Mouse (Mus musculus) fat pad, adult 2 months (tissue): ENCODE data around the gene Mcat.

Experiments used
- DNase-seq: peaks from one replicate; pipeline ENCODE4 v3.0.0-alpha.2; 2011; ENCODE audit warnings: low read depth, low spot score; ENCODE audit errors: extremely low read depth

Gene Mcat

DNA sequence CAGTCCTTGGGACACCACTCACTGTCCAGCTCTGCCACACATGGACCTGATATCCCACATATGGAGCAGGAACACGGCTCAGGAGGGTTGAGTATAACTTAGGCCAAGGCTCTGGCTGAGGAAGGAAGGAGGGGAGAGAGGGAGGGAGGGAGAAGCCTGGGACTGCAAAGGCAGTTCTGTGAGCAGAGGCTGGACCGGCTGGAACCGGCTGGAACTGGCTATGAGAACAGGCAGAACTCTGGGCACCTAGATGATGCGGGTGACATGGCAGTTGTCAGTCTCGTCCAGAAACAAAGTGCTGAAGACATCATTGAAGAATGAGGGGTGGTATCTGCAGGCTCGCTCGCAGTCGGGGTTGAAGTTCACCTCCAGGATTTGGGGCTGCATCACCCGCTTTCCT, 13.1 kb upstream of the Mcat start:
- DNase-seq, result no peak

DNA sequence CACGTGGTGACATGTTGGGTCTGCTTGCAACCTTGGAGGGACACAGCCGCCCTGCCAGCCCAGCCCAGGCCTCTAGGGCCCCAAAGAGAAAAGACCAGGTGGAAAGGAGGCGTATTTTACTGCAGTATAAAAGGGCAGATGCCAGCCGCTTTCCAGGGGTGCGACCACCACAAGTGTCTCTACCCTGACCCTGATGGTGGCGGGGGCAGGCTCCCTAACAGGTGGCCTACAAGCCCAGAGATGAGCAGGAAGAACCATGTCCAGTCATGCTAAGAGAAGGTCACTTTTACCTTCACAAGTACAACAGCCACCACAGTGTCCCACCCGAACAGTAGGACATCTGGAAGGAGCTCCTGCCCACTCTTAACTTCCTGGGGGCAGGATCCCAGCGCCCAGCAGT, 12.0 kb upstream of the Mcat start:
- DNase-seq, result no peak

DNA sequence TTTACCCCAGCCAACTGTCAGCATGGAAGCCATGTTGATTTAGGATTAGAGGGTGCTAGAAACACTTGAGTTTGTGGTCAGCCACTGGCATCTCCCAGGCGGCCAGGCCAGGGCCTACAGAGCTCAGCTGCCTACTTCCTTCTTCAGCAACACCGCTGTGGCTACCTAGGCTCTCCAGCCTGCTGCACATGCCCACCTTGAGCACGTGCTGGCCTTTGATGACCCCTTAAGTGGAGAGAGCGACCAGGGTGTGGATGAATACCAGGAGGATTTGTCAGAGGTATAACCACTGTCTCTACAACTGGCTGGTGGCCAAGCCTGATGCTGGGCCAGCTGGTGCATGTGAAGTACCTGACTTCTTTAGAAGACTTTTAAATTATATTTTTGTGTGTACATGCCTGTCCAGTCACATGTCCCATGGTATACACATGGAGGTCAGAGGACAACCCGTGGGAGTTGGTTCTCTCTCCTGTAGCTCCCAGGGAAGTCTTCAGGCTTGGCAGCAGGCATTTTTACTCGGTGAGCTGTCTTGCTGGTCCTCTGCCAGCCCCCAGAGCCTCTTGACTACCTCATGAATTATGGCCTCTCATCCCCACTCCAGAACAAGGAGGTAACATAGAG, 11.3 kb upstream of the Mcat start:
- DNase-seq, result no peak

DNA sequence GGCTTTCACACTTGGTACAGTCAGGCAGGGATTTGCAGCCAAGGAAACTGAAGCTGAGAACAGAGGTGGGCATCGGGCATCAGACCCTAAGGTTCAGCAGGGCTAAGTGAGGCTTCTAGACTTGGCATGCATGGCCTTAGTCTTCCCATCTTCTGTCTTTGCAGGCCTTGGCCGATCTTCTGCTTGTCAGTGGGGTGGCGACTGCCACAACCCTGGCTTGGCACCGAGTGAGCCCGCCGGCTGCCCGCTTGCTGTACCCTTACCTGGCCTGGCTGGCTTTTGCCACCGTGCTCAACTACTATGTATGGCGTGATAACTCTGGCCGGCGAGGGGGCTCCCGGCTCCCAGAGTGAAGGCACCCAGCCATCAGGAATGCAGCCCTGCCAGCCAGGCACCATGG, 10.0 kb upstream of the Mcat start:
- DNase-seq, result no peak

DNA sequence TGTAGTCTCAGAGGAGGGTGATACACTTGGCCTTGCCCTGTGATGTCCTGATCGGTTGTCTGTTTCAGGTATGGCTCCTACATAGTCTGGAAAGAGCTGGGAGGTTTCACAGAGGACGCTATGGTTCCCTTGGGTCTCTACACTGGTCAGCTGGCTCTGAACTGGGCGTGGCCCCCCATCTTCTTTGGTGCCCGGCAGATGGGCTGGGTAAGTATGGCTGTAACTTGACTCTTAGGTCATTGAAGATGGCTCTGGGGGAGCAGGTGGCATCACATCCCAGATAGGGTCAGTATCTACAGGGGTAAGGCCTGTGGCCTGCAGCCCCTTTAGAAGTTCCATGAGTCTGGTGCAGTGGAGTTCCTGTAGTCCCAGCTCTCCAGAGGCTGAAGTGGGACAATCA, 8.5 kb upstream of the Mcat start:
- DNase-seq, result no peak

DNA sequence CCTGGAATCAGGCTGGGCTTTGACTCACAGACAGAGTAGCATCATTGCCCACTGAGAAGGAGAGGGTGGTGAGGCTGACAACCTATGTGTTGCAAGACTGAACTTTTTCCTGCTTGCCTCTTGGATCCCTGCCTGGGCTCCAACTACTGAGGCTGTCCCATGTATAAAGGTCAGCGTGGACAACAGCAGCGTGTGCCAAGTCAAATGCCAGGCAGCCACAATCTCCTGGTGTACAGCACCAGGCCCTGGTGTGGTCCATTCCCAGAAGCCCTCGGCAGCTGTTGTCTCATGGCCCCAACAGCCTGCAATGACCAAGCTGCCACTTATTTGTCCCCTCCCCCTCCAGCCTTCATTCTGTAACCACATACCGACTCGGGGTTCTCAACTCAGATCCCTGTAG, 8.0 kb upstream of the Mcat start:
- DNase-seq, result no peak

DNA sequence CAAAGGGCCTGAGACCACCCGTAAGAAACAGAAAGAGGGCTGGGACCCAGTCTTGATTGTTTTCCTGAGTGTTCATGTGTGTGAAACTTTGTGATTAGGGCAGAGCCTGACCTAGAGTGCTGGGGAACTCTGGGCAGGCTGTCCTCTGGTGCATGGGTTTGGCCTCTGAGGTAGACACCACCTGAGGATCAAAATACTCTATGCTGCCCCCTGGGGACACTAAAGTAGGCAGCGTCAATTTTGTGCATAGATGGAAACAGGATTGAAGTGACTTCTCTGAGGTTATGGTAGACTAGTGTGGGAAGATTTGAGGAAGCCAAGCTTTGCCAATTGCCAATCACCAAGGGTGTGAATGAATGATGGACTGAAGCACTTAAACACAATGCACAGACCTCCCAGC, 7.1 kb upstream of the Mcat start:
- DNase-seq, result no peak

DNA sequence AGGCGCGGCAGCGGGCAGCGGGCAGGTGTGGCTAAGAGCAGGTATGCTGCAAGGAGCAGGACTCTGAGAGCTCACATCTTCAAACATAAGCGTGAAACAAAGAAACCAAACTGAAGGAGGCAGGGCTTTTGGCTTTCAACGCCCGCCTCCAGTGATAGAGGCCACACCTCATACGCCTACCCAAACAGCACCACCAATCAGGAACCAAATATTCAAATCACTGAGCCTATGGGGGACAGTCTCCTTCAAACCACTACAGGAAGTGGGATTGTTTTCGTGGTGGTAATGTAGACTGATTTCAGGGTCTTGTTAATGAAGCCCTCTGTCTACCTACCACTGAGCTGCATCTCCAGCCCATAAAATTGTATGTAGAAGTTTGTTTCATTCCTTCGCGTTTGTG, 6.1 kb upstream of the Mcat start:
- no peak for DNase-seq

DNA sequence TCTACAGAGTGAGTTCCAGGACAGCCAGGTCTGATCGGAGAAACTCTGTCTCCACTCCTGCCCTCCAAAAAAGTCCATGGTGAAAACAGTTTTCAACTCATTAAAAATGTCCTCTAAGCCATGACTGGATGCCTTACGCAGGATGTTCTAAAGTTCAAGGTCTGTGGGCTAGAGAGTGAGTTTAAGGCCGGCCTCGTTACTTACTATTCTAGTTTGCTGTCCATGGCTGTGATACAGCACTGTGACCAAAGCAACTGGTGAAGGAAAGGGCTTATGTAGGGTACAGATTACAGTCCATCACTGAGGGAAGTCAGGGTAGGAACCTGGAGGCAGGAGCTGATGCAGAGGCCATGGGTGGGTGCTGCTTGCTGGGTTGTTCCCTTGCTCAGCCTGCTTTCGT, 5.0 kb upstream of the Mcat start:
- DNase-seq, result no peak

DNA sequence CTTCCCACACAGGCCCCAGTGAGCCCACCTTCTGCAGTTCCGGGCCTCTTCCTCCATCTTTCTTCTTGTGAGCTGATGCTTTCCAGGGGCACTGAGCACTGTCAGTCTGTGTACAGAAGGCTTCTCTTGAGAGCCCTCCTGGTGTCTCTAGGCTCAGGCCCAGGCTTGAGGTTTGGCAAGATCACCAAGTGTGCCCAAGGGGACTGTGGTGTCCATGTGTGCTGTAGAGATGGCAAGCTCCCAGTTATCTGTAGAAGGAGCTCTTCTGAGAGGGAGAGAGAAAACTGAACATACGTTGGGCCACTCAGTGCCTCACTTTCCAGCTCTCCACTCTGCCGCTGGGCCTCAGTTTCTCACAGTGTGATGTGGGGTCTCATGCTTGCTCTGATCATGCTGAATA, 4.1 kb upstream of the Mcat start:
- no peak for DNase-seq

DNA sequence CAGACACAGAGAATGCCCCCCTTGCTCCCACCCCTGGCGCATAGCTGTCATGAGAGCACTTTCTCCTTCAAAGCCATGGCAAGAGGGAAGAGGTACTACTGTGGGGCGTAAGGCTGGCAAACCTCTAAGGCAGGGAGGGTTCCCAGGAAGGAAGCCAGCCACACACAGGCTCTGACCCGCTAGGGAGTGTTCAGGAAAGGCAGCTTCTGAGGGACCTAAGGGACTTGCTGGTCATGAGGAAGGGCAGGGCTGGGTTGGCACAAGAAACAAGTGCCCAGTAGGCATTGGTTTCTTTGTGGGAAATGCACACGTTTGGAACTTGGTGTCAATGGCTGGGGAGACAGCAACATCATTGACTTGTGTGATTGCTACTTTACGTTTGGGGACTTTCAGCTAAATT, 2.4 kb upstream of the Mcat start:
- no peak for DNase-seq

DNA sequence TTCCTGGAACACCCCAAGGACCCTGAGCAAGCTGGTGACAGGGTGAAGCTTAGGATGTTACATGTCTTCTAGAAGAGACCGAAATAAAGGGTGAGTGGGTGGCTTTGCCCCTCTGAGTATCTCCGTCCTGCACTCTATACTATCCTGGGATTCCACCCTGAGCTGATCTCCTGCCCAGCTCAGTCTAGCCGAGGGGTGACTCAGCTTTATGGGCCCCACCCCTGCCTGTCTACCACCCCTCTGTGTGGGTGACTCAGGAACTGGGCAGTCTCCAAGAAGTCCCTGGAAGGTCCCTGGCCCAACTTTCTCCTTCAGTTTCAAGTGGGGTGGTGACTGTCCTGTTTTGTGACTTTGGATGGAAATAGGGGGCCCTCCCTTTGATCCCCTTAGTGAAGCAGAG, 1.8 kb upstream of the Mcat start:
- DNase-seq, result no peak

DNA sequence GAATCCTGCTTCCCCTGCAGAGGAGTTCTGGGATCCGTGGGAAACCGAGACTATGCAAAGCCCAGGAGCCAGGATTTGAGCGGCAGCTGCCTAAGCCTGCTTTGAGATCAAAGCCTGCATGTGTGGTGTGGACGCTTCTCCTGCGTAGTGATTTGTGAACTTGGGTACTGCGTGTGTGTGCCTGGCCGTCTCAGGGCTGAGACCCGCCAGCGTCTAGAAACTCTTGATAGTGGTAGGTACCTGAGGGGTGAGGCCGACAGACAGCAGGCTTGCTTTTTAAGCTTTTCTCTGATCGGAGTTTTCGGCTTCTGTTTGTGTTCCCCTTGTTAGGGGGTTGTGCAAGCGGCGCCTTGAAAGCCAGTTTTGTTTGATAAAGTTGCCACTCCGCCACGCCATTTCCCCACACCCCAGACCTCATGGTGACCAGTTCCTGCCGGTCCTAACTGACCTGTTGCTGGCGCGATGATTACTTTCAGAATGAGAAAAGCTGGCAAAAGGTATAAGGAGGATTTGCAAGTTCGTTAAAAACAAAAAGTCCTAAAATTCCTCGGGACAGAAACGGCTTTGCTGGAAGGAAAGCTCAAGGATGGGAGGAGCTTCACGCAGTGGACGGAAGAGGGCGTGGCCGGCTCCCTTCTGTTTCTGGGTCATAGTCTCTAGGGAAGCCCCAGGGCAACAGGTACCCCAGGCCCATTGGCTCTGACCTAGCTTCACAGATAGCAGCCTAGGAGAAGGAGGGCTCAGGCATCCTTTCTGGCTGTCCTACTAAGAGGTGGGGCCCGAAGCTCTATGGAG, 467 bp upstream of the Mcat start:
- no peak for DNase-seq

DNA sequence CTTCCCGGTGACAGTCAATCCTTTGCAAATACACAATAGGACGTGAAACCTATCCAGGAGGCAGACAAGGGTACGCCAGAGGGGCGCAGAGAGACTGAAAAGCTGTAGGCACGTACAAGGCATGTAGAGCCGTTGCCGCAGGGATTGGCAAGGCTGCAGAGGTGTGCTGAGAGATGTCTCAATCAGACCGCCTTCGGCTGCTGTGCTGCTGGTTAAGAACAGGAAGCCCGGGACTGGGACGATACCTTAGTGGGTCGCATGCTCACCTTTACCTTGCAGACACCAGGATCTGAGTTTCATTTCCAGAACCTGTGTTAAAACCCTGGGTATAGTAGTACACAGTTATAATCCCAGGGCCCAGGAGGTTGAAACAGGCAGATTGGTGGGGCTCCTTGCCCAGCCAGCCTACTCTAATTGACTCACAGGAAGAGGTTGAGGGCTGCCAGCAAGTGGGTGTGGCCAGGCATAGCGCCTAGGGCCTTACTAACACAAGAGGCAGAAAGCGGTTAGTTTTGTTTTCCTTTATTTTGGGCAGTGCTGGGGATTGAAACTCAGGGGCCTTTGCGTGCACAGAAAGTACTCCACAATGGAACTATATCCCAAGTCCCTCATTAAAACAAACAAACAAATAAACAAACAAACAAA, 839 bp downstream of the Mcat start:
- DNase-seq, result peak; percentile 77

DNA sequence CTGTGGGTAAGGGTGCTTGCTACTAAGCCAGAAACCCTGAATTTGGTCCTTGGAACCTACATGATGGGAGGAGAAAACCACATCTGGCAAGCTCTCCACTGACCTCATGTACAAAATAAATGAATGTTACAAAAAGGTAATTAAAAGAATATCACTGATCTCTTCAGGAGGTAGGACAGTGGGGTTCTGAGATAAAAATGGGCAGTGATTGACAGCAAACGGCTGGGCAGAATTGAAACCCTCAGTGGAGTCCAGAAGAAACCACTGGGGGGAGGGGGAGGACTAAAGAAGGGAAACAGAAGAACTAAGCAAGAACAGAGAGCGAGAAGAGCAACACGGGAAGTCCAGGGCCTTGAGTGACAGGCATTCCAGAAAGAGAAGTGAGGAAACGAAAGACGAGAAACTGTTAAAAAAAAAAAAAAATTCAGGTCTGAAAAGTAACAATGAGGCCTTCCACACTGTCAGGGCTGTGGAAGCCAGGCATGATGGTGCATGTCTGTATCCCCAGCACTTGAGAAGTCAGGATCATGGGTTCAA, 2.6 kb downstream of the Mcat start:
- DNase-seq, result no peak

DNA sequence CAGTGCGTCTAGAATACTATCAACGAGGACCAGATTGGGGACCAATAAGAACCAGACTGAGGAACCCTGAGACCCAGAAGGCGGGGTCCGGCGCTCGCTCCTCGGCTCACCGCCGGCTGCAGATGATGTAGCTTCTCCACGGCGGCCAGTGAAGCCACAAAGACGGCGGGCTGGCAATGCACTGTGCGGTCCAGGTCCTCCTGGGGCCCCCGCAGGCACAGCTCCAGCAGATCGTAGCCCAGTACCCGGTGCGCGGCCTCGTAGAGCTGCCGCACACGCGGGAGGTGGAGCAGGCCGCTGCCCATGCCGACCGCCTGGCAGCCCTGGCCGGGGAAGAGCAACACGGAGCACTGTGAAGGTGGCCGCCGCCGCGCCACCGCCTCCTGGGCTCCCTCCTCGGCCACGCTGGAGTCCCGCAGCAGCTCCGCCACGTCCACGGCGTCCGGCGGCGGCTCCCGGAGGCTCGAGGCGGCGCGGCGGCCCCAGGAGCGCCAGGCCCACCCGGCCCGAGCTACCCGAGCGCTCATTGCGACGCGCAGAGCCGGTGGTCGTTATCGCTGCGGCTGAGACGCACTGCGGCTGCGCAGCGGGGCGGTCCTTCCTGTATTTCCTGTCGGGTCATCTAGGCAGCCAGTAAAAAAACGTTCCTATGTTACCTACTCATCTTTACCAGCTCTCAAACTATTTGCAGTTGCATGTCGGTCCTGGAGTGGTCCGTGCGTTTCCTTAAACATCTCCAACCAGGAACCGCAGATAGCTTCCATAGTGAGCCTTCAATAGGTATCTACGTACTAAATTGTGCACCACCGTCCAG, 8.2 kb downstream of the Mcat start:
- DNase-seq, result no peak

DNA sequence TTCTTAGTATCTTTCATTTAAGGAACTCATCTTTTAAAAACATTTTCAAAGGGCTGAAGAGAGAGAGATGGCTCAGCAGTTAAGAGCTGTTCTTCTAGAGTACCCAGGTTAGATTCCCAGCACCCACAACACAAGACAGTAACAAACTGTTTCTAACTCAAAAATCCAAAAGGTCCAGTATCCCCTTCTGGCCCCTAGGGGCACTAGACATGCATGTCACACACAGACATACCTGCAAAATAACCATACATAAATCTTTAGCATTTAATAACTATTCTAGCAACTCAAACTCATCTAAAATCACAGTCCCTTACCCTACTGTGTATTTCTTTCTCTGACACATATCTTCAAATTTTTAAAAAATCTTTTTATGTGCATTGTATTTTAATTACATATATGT, 9.8 kb downstream of the Mcat start:
- DNase-seq, result no peak

DNA sequence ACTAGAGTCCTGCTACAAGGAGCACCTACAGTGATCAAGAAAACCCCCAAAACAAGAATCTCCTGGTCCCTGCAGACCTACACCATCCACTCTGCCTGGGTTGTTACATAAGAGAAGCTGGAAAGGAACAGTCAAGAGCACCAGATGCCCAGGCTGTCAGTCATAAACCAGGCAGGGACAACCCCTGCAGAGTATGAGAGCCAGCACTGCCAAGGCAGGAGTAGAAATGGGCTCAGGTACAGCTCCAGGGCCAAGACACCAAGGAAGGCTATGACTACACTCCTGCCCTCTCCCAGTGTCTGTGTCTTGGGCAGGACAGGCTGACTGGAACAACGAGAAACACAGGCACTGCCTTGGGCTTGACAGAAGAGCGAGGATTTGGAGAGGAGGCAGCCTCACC, 13.4 kb downstream of the Mcat start:
- peak; percentile 55 for DNase-seq

DNA sequence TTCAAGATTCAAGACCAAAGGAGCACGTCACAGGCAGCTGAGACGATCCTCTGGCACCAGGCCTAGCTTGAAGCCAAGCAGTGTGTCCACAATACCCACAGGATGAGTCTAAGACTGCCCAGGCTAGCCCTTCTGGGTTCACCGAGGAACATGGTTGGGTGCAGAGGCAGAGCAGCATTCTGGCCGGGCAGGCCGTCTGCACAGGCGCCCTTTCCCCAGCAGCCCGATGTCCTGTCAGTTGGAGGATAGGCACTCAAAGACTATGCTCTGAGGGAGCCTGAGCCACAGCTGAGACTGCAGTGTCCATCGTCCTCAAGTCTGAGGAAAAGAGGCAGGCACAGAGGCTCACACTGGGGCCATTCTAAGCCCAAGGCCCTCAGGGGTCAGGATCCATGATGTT, 16.4 kb downstream of the Mcat start:
- DNase-seq, result no peak

DNA sequence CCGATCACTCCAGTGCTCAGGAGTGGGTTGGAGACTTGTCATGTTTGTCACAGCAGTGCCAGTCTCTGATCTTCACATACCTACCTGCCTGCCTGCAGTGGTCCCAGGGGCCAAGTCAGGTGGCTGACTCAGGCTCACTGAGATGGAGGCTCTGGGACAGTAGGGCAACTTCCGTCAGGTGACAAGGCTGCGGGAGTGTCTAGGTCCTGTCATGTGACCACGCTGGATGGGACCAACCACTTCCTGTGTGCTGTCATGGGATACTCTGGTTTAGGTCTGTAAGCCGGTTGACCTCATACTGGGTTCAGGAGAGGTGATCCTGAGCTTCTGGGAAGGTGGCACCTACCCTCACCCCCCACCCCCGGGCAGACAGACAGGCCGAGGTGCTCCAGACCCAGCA, 17.6 kb downstream of the Mcat start:
- DNase-seq, result no peak

DNA sequence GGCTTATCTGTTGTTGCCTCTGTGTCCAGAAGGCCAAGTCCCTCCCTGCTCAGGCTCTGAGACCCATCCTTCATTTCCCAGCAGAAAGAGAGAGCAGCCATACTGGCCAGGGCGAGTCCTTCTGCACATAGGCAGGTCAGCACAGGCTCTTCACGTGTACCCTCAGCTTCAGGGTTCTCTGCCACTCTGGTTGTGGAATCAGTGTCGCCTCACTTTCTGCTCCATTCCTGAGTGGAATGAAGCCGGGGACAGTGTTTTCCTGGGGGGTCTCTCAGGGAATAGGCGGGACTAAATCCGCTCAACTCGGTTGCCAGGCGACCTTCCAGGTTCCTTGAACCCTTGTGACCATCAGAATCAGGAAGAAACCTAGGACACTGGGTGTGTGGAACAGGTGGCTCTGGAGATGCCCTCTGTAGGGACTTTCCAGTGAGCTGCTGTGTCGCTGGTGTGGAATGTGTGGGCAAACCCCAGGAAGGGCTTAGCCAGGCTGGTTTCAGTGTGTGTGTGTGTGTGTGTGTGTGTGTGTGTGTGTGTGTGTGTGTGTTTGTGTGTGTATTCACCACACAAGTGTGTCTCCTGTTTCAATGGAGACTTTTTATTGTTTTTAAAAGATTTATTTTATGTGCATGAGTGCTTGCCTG, 21.8 kb downstream of the Mcat start:
- DNase-seq, result no peak
